Mouse (Mus musculus) heart, embryonic 15.5 days (tissue): ENCODE data around the gene Gm19426. TPM values are rescaled to one million over a fixed set of nuclear protein-coding genes. Genes with fewer than 3 reads are reported as not detected.
A peak's percentile ranks its signal among the peaks of the same experiment; 100 is the strongest.

Experiments
- ATAC-seq: fragments of 200-750 bp; cut with Nextera tagmentation; replicated peaks from 2 replicates; pipeline ENCODE4 v1.8.0; 2017; ENCODE audit warnings: low read depth, moderate TSS enrichment; ENCODE audit not compliant: insufficient number of reproducible peaks, insufficient read depth, low FRiP score
- H3K27ac ChIP-seq: fragments of 300-500 bp; sonication (generic); 2 replicates; pipeline ENCODE4 v1.5.1; 2015; ENCODE audit warnings: mild to moderate bottlenecking, inconsistent platforms
- H3K27me3 ChIP-seq: fragments of 300-500 bp; sonication (generic); 2 replicates; pipeline ENCODE4 v1.6.1; 2015; ENCODE audit warnings: inconsistent platforms
- H3K36me3 ChIP-seq: fragments of 300-500 bp; sonication (generic); 2 replicates; pipeline ENCODE4 v1.6.1; 2015; ENCODE audit warnings: mild to moderate bottlenecking, inconsistent platforms
- H3K4me1 ChIP-seq: fragments of 300-500 bp; sonication (generic); replicated peaks from 2 replicates; pipeline ENCODE4 v1.6.1; 2015; ENCODE audit warnings: inconsistent platforms
- H3K4me2 ChIP-seq: fragments of 300-500 bp; sonication (generic); 2 replicates; pipeline ENCODE4 v1.6.1; 2015; ENCODE audit warnings: inconsistent platforms, mild to moderate bottlenecking, moderate library complexity
- H3K4me3 ChIP-seq: fragments of 300-500 bp; sonication (generic); 2 replicates; pipeline ENCODE4 v1.5.1; 2015; ENCODE audit warnings: mild to moderate bottlenecking, inconsistent platforms
- H3K9ac ChIP-seq: fragments of 300-500 bp; sonication (generic); 2 replicates; pipeline ENCODE4 v1.6.1; 2015; ENCODE audit warnings: mild to moderate bottlenecking, inconsistent platforms
- H3K9me3 ChIP-seq: fragments of 300-500 bp; sonication (generic); replicated peaks from 2 replicates; pipeline ENCODE4 v1.6.1; 2016; ENCODE audit warnings: inconsistent platforms
- WGBS: fragments of 180-500 bp; shearing (Covaris S2); methylation state at CpG from one replicate; pipeline ENCODE4 v1.1.7; 2015; ENCODE audit warnings: mixed read lengths; 5-methylcytosine and 5-hydroxymethylcytosine counted together
- polyA plus RNA-seq: library from polyadenylated mRNA; unstranded; fragments of >200 nt; fragmentation: Nextera tagmentation; extraction: Ambion mirVana; gene quantifications from 2 replicates; pipeline ENCODE4 v1.2.1, GENCODE M21; 2015

Gm19426 gene
- polyA plus RNA-seq, 1 experiment from 2014 or later, result 5.3 TPM

DNA sequence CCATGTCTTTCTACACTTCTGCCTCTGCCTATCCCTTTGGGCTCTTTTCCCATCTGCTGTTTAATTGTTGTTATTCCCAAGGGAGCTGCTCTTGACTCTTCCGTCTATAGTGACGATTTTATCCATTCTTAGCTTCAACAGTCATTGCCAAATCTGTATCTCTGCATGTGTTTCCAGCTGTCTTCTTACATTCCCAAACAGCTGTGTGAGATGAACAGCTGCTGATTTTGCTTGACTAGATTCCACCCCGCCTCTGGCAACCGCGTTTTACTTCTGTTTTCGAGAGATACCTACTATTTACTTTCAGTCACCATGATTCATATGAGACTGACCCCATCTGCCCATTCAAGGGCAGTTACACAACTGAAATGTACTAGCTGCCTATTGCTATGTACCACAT is 6.7 kb upstream of the Gm19426 start:
- Histone ChIP-seq H3K4me3 (no peak overlapping the region), H3K9ac (no peak overlapping the region), H3K27ac (no peak overlapping the region), H3K4me1 (no peaks in the 10 kb centered on the region), H3K4me2 (no peak overlapping the region), H3K27me3 (no peaks in the 10 kb centered on the region), H3K9me3 (no peaks in the 10 kb centered on the region), H3K36me3 (no peaks in the 10 kb centered on the region)
- no peak for ATAC-seq
- 59% methylated on average over 6 of the region's 6 CpGs for WGBS

DNA sequence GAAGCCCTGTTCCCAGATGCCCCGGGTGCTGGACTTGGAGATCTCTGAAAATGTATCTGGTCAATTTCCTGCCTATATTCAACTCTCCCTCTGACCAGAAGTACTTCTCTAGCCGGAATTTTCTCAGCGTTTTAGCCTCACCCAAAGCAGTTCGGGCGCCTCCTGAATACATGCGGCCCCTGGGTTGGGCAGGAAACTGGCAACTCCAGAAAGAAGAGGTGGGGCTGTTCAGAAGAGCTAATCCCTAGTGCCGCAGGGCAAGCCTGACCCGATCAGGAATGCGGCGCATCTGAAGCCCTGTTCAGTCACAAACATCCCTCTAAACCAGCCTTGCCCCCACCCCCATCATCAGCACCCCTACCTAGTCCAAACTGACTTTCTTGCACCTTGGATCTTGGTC is 671 bp upstream of the Gm19426 start:
- H3K27ac ChIP-seq, result peak overlapping the region; percentile 100
- 2% methylated on average over 10 of the region's 10 CpGs for WGBS
- peak overlapping the region; percentile 95 for H3K4me3 ChIP-seq
- no peaks in the 10 kb centered on the region for H3K36me3 ChIP-seq
- peak overlapping the region; percentile 91 for H3K4me2 ChIP-seq
- ATAC-seq, result peak; percentile 35
- no peaks in the 10 kb centered on the region for H3K9me3 ChIP-seq
- no peaks in the 10 kb centered on the region for H3K27me3 ChIP-seq
- peak overlapping the region; percentile 99; the same call in 1 of the 2 replicates for H3K9ac ChIP-seq
- H3K4me1 ChIP-seq, result peaks cover 34% of the 10 kb centered on the region

DNA sequence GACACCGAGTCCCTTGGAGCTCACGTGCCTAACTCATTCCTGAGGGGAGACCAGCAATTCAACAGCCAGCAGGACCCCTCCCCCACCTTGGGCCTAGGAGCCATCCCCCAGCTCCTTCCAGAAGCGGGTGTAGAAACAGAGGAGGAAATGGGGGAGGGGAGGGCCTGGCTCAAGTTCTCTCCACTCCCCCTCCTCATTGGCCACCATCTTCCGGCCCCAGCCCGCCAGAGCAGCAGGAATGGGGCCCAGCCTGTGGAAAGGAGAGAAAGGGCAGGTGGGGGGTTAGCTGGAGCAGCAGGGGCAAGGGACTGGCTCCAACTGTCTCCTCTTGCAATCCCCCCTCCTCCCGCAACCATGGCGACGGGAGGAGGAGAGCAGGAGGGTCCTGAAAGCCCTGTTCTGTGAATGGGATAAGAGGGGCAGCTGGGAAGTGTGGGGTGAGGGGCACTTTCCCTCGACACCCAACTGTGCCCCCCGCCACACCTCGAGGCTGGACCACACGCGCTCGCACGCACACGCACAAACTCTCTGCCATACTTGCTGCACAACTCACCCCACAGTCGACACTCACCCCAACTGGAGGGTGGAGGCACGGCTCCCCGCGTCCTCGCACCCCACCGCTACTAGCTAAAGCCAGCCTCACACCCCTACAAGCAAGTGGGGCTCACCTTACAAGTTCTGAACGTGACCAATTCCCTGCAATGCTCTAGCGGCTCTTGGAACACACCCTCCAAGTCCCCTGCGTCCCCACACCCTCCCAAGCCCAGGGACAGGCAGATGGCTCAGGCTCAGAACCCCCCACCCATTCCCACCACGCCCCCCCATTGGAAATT is 788 bp downstream of the Gm19426 start:
- peak overlapping the region; percentile 95 for H3K4me3 ChIP-seq
- H3K9ac ChIP-seq, result peak overlapping the region; percentile 99
- no peaks in the 10 kb centered on the region for H3K36me3 ChIP-seq
- H3K27me3 ChIP-seq, result no peaks in the 10 kb centered on the region
- H3K4me2 ChIP-seq, result peak overlapping the region; percentile 91
- H3K4me1 ChIP-seq, result peaks cover 48% of the 10 kb centered on the region
- WGBS, result 0% methylated on average over 25 of the region's 26 CpGs
- H3K27ac ChIP-seq, result peak overlapping the region; percentile 100
- H3K9me3 ChIP-seq, result no peaks in the 10 kb centered on the region
- ATAC-seq, result peak; percentile 27

GRCm38 (mm10) chr2:84741841-84742450 is 1.5 kb downstream of the Gm19426 start:
- peaks cover 55% of the 10 kb centered on the region for H3K4me1 ChIP-seq
- 6% methylated on average over 5 of the region's 5 CpGs for WGBS
- no peaks in the 10 kb centered on the region for H3K27me3 ChIP-seq
- H3K9me3 ChIP-seq, result no peaks in the 10 kb centered on the region
- H3K9ac ChIP-seq, result peak overlapping the region; percentile 99
- no peak for ATAC-seq
- H3K27ac ChIP-seq, result peak overlapping the region; percentile 100
- peak overlapping the region; percentile 91 for H3K4me2 ChIP-seq
- H3K4me3 ChIP-seq, result peak overlapping the region; percentile 95
- no peaks in the 10 kb centered on the region for H3K36me3 ChIP-seq

DNA sequence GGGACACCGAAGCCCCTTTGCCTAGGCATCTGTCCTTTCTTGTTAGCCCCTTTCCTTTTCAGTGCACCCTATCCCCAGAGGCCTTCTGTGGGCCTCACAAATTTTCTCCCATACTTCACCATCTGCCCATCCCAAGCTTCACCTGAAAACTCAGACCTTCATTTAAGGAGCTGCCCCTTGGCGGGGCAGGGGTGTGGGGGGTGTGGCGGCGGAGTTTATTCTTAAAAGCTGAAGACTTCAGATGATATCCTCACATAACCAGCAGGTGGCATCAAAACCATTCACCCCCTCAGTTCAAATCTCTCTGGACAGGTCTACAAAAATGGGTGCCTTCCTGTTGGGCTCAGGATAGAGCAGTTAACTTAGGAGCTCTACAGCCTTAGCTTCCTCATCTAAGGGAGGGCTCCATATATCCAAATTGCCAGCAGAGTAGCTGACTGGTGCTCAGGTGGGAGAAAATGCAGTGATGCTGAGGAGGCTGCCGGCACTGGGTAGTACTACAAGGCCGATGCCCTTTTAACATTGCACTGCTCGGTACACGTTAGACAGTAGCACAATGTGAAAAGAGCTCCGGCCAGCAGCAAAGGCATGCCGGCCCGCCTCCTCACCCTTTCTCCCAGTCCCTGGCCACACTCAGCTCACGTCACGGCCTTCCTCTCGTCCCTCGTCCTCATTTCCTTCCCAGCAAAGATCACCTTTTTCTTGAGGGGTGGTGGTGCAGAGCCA is 2.7 kb downstream of the Gm19426 start:
- Histone ChIP-seq H3K4me3 (peak overlapping the region; percentile 18; the same call in 1 of the 2 replicates), H3K36me3 (no peaks in the 10 kb centered on the region), H3K4me1 (peaks cover 67% of the 10 kb centered on the region), H3K9ac (0 out of 2 replicates have a peak overlapping the region, but pooled peaks have one; percentile 8), H3K4me2 (peak overlapping the region; percentile 91), H3K27me3 (0 out of 2 replicates have a peak, but pooled peaks cover 7% of the 10 kb centered on the region), H3K9me3 (no peaks in the 10 kb centered on the region), H3K27ac (peak overlapping the region; percentile 100)
- 71% methylated on average over 15 of the region's 15 CpGs for WGBS
- ATAC-seq, result no peak

GRCm38 (mm10) chr2:84738271-84738911 is 5.1 kb downstream of the Gm19426 start:
- Histone ChIP-seq H3K4me3 (peak overlapping the region; percentile 30), H3K4me1 (peaks cover 84% of the 10 kb centered on the region), H3K36me3 (no peaks in the 10 kb centered on the region), H3K9me3 (no peaks in the 10 kb centered on the region), H3K9ac (peak overlapping the region; percentile 19; the same call in 1 of the 2 replicates), H3K27me3 (peaks cover 17% of the 10 kb centered on the region; the same call in 1 of the 2 replicates), H3K4me2 (peak overlapping the region; percentile 61), H3K27ac (peak overlapping the region; percentile 28)
- no peak for ATAC-seq
- WGBS, result 3% methylated on average over 12 of the region's 12 CpGs

GRCm38 (mm10) chr2:84737451-84737925 is 6.0 kb downstream of the Gm19426 start:
- peaks cover 17% of the 10 kb centered on the region; the same call in 1 of the 2 replicates for H3K27me3 ChIP-seq
- no peak overlapping the region for H3K4me3 ChIP-seq
- H3K9ac ChIP-seq, result no peak overlapping the region
- peak overlapping the region; percentile 61 for H3K4me2 ChIP-seq
- WGBS, result 6% methylated on average over 8 of the region's 8 CpGs
- ATAC-seq, result peak; percentile 23; the same call in 1 of the 2 replicates
- H3K9me3 ChIP-seq, result no peaks in the 10 kb centered on the region
- peaks cover 82% of the 10 kb centered on the region for H3K4me1 ChIP-seq
- peak overlapping the region; percentile 28; the same call in 1 of the 2 replicates for H3K27ac ChIP-seq
- no peaks in the 10 kb centered on the region for H3K36me3 ChIP-seq

- H3K9me3 ChIP-seq, result no peaks in the 10 kb centered on the region
- WGBS, result 9% methylated on average over 27 of the region's 27 CpGs
- ATAC-seq, result no peak
- peak overlapping the region; percentile 6; the same call in 1 of the 2 replicates for H3K4me3 ChIP-seq
- H3K27ac ChIP-seq, result no peak overlapping the region
- peaks cover 17% of the 10 kb centered on the region; the same call in 1 of the 2 replicates for H3K27me3 ChIP-seq
- peaks cover 73% of the 10 kb centered on the region for H3K4me1 ChIP-seq
- peak overlapping the region; percentile 61 for H3K4me2 ChIP-seq
- H3K9ac ChIP-seq, result no peak overlapping the region
- H3K36me3 ChIP-seq, result no peaks in the 10 kb centered on the region
Observed at GRCm38 (mm10) chr2:84736312-84737161, 6.9 kb downstream of the Gm19426 start.

- Histone ChIP-seq H3K4me2 (peak overlapping the region; percentile 64), H3K27ac (no peak overlapping the region), H3K27me3 (peaks cover 17% of the 10 kb centered on the region; the same call in 1 of the 2 replicates), H3K36me3 (no peaks in the 10 kb centered on the region), H3K9ac (no peak overlapping the region), H3K4me1 (peaks cover 62% of the 10 kb centered on the region), H3K9me3 (no peaks in the 10 kb centered on the region), H3K4me3 (peak overlapping the region; percentile 49)
- 8% methylated on average over 7 of the region's 7 CpGs for WGBS
- no peak for ATAC-seq
Observed at GRCm38 (mm10) chr2:84735346-84735920, 8.0 kb downstream of the Gm19426 start.

DNA sequence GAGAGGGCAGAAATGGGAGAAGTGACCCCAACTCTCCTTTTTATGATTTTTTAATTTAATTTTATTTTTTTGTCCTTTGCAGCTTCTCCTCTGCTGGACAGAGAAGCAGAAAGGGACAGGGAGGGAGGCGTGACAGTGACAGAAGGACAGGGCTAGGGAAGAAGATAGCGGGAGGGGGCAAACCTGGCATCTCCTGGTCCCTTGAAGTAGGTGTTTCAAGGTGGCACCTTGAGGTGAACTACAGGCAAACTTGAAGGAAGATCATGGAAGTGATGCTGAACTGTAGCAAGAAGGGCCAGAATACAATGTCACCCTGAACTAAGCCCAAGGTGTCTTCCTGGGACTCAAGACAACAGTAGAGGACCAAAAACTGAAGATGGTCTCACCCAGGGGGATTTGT is 8.5 kb downstream of the Gm19426 start:
- H3K4me2 ChIP-seq, result peak overlapping the region; percentile 64
- peak overlapping the region; percentile 49 for H3K4me3 ChIP-seq
- H3K27me3 ChIP-seq, result peaks cover 17% of the 10 kb centered on the region; the same call in 1 of the 2 replicates
- H3K27ac ChIP-seq, result no peak overlapping the region
- H3K9me3 ChIP-seq, result no peaks in the 10 kb centered on the region
- peaks cover 58% of the 10 kb centered on the region for H3K4me1 ChIP-seq
- no peak for ATAC-seq
- H3K9ac ChIP-seq, result no peak overlapping the region
- WGBS, result 2% methylated on average over 2 of the region's 2 CpGs
- no peaks in the 10 kb centered on the region for H3K36me3 ChIP-seq
